Mouse (Mus musculus) MN1 (cell line): ENCODE measurements around the gene Stx5a.
A peak's percentile ranks its signal among the peaks of the same experiment; 100 is the strongest.
"Not testable (repeated sequence)": the region's sequence is repeated elsewhere in the genome, so short reads cannot be mapped to it uniquely, and the experiment has no call there.

ENCODE experiments used
- DNase-seq: peaks from one replicate; pipeline ENCODE4 v3.0.0-alpha.2; 2016; ENCODE audit warnings: low spot score

Stx5a gene

GRCm38 (mm10) chr19:8716767-8717475 lies 24.3 kb upstream of the Stx5a start:
- DNase-seq = no peak

- DNase-seq = peak; percentile 71
These were observed 22.9 kb upstream of the Stx5a start for GRCm38 (mm10) chr19:8718357-8718756.

- DNase-seq = not testable (repeated sequence)
These were observed 22.2 kb upstream of the Stx5a start for GRCm38 (mm10) chr19:8719037-8719436.

GRCm38 (mm10) chr19:8721378-8721777 lies 19.8 kb upstream of the Stx5a start:
- no peak for DNase-seq

GRCm38 (mm10) chr19:8722021-8722420 lies 19.2 kb upstream of the Stx5a start:
- no peak for DNase-seq

GRCm38 (mm10) chr19:8722559-8722906 lies 18.7 kb upstream of the Stx5a start:
- DNase-seq = no peak

- peak; percentile 97 for DNase-seq
These were observed 18.2 kb upstream of the Stx5a start, which contains the start of gene Slc3a2 for GRCm38 (mm10) chr19:8722907-8723573. Gene Slc3a2, minus strand, starts transcription at chr19:8723369.

- DNase-seq = peak; percentile 29
These were observed 17.5 kb upstream of the Stx5a start for GRCm38 (mm10) chr19:8723574-8724346.

GRCm38 (mm10) chr19:8724392-8724791 lies 16.8 kb upstream of the Stx5a start:
- peak; percentile 24 for DNase-seq

GRCm38 (mm10) chr19:8725081-8725613 lies 16.1 kb upstream of the Stx5a start:
- no peak for DNase-seq

GRCm38 (mm10) chr19:8726609-8727390 lies 14.4 kb upstream of the Stx5a start:
- no peak for DNase-seq

- no peak for DNase-seq
These were observed 13.6 kb upstream of the Stx5a start for GRCm38 (mm10) chr19:8727495-8728114.

GRCm38 (mm10) chr19:8728335-8729099 lies 12.7 kb upstream of the Stx5a start:
- DNase-seq = not testable (repeated sequence)

GRCm38 (mm10) chr19:8734334-8734733 lies 6.9 kb upstream of the Stx5a start:
- no peak for DNase-seq

GRCm38 (mm10) chr19:8735389-8736159 lies 5.6 kb upstream of the Stx5a start, which contains the start of gene Wdr74:
Gene Wdr74, plus strand, starts transcription at chr19:8735827.
- DNase-seq = peak; percentile 88

GRCm38 (mm10) chr19:8736160-8736467 lies 5.1 kb upstream of the Stx5a start:
- no peak for DNase-seq

GRCm38 (mm10) chr19:8738911-8739310 lies 2.3 kb upstream of the Stx5a start:
- no peak for DNase-seq

GRCm38 (mm10) chr19:8739646-8740045 lies 1.6 kb upstream of the Stx5a start:
- no peak for DNase-seq

GRCm38 (mm10) chr19:8740603-8741002 lies 610 bp upstream of the Stx5a start, which contains the start of gene 1700092M07Rik:
Gene 1700092M07Rik, plus strand, starts transcription at chr19:8740718.
- DNase-seq = peak; percentile 24

- no peak for DNase-seq
These were observed 963 bp downstream of the Stx5a start for GRCm38 (mm10) chr19:8742176-8742575.
